Mouse (Mus musculus) MEL (cell line): ENCODE measurements around the gene Swt1.

ENCODE experiments used
- CHD2 ChIP-seq: IDR thresholded peaks from 2 replicates; pipeline ENCODE4 v1.6.1; 2011; ENCODE audit warnings: low read length, improper control_type of control experiment
- CTCF ChIP-seq, 3 experiments: IDR thresholded peaks in 2 of 3; conservative IDR thresholded peaks in 1 of 3; 2 replicates each; pipeline ENCODE4 v1.5.1; 2011 to 2012; ENCODE audit warnings: low read length in 3 of 3, low read depth in 2 of 3, mild to moderate bottlenecking in 2 of 3, improper control_type of control experiment in 1 of 3, inconsistent platforms in 1 of 3, mixed read lengths in 1 of 3, moderate library complexity in 1 of 3; ENCODE audit not compliant: control insufficient read depth in 1 of 3, insufficient read depth in 1 of 3, poor library complexity in 1 of 3, severe bottlenecking in 1 of 3
- EP300 ChIP-seq, 2 experiments: IDR thresholded peaks; 2 replicates each; pipeline ENCODE4 v1.6.1; 2011; ENCODE audit warnings: improper control_type of control experiment in 2 of 2, low read length in 2 of 2, low read depth in 1 of 2, mild to moderate bottlenecking in 1 of 2
- ETS1 ChIP-seq: IDR thresholded peaks from 2 replicates; pipeline ENCODE4 v1.6.1; 2012; ENCODE audit warnings: low read depth, mild to moderate bottlenecking, inconsistent platforms, low read length, improper control_type of control experiment, moderate library complexity
- GATA1 ChIP-seq: IDR thresholded peaks from 2 replicates; pipeline ENCODE4 v1.6.1; 2011; ENCODE audit warnings: low read depth, low read length, improper control_type of control experiment
- JUND ChIP-seq: IDR thresholded peaks from 2 replicates; pipeline ENCODE4 v1.6.1; 2011; ENCODE audit warnings: low read depth, mild to moderate bottlenecking, improper control_type of control experiment, low read length
- NELFE ChIP-seq: IDR thresholded peaks from 2 replicates; pipeline ENCODE4 v1.6.1; 2011; ENCODE audit warnings: low read depth, low read length, improper control_type of control experiment
- RAD21 ChIP-seq: IDR thresholded peaks from 2 replicates; pipeline ENCODE4 v1.6.1; 2011; ENCODE audit warnings: mild to moderate bottlenecking, low read depth, low read length, improper control_type of control experiment
- TAL1 ChIP-seq: IDR thresholded peaks from 2 replicates; pipeline ENCODE4 v1.6.1; 2012; ENCODE audit warnings: mild to moderate bottlenecking, inconsistent platforms, low read length, moderate library complexity, mixed read lengths
- UBTF ChIP-seq: IDR thresholded peaks from 2 replicates; pipeline ENCODE4 v1.6.1; 2012; ENCODE audit warnings: low read depth, mild to moderate bottlenecking, inconsistent platforms, low read length, improper control_type of control experiment, moderate library complexity, borderline replicate concordance; ENCODE audit not compliant: insufficient read depth
- USF1 ChIP-seq: IDR thresholded peaks from 2 replicates; pipeline ENCODE4 v1.6.1; 2014; ENCODE audit warnings: low read depth, mild to moderate bottlenecking, inconsistent platforms, low read length, improper control_type of control experiment, moderate library complexity
- ZNF384 ChIP-seq: IDR thresholded peaks from 2 replicates; pipeline ENCODE4 v1.6.1; 2012; ENCODE audit warnings: low read depth, mild to moderate bottlenecking, inconsistent platforms, low read length, improper control_type of control experiment

DNA sequence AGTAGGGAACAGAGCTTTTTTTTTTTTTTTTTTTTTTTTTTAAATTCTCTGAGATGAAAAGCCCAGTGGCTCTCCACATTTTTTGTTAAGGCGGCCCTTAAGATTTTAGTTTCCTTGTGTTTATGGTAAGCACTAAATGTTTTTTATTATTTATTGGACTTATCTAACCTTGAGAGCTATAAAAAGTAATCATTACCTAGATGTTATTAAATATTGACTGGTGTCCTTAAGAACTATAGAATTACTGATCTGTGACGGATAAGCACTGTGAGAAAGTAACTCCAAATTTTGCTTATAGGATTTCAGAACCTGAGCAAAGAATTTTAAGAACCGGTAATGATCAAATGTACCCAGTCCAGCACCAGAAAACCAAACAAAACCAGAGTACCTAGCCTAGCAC lies 95.4 kb downstream of the Swt1 start:
- TF ChIP-seq CTCF (IDR thresholded peaks at IDR 0.05 in 2 of 3, conservative IDR thresholded peaks at IDR 0.05 in 1 of 3; ENCODE audit: control insufficient read depth in 1 of 3, insufficient read depth in 1 of 3, low read depth in 2 of 3, low read length in 3 of 3, poor library complexity in 1 of 3, severe bottlenecking in 1 of 3) (no peak), CHD2 (no peak), USF1 (no peak), TAL1 (no peak), RAD21 (no peak), NELFE (no peak), ETS1 (no peak), JUND (no peak), EP300 (IDR thresholded peaks at IDR 0.05; ENCODE audit: low read depth in 1 of 2, low read length in 2 of 2) (no peak), UBTF (no peak), GATA1 (no peak), ZNF384 (no peak)
